Mouse (Mus musculus) thymus, postnatal 36 days (tissue): ENCODE results near the gene Zfp300.

Experiments
- DNase-seq, 2 experiments: peaks; one replicate each; pipeline ENCODE4 v3.0.0; 2022; ENCODE audit warnings: mixed read lengths in 2 of 2

Zfp300 gene

DNA sequence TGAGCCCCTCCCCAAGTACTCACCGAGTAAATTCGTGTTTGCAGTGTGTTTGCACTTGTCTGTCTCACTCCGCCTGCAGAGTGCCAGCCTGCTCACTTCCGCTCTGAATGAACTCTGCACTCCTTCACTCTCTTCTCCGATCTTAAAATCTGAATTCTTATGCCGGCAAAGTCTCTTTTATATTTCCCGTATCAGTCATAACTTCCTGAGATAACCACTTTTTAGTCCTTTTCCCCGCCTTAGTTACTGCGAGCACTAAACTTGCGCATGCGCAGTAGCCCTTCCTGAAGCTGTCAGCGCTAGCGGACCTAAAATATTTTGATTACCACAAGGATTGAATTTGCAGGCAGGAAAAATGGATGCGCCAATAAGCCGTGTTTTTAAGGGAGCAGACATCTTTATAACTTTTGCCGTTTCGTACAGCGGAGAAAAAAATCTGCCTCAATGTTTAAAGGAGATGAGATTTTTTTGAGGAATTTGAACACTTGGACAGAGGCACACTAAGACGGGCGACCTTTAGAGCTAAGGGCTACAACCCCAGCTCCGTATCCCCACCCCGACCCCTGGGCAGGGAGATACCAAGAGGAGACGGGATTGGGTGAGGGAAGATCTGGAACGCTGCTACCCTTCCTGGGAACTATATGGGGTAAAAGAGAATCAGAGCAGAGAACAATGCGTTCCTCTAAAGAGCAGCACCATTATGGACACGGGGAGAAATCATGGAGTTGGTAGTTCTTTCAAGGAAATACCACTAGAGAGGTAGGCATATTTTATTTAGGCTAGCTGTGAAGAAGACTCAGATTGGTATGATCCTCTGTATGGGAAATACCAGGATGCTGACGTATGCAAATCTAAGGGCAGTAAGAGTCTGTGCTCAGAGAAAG, at the start of gene Zfp300:
TSS of gene Zfp300 (minus strand) at position 545 of the 884 bp plus-strand sequence.
- peak; percentile 53 to 55 for DNase-seq

DNA sequence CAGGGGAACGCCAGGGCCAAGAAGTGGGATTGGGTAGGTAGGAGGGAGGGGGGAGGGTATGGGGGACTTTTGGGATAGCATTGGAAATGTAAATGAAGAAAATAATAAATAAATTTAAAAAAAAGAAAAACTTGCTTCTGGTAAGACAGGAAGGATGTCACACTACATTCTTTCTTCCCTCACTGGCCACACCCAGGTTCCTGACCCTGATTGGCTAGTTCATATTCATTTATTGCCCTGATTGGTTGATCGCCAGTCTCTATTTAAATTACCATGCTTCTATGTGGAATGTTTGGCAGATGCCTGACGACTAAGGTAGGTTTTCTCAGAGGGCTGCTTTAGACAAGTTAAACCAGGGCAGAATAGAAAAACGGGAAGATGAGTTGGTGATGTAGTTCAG, 26.2 kb upstream of the Zfp300 start, which contains the start of gene Ssxa1:
TSS of gene Ssxa1 (plus strand) at position 301 of the 400 bp plus-strand sequence.
- DNase-seq: no peak

- no peak for DNase-seq
Observed at GRCm38 (mm10) chrX:21089867-21090239, 526 bp upstream of the Zfp300 start.

GRCm38 (mm10) chrX:21088645-21088982, 713 bp downstream of the Zfp300 start:
- no peak for DNase-seq

DNA sequence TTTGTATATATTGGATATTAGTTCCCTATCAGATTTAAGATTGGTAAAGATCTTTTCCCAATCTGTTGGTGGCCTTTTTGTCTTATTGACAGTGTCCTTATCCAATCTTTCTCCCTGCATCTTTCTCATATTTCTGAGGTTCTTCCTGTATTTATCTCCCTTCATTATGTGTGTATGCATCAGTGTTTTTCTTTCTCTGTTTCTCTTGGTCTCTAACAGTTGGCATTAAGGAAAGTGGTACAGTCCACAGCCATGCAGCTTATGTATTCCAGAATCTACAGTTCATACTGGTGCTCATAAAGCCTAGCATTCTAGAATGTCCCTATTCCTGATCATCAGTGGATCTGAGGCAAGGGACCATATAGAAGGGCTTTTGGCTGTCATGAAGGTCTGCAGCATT, 21.2 kb downstream of the Zfp300 start, which contains the start of gene Spaca5:
TSS of gene Spaca5 (plus strand) at position 301 of the 400 bp plus-strand sequence.
- no peak for DNase-seq

- DNase-seq: no peak
Observed at GRCm38 (mm10) chrX:21062544-21062890, 26.8 kb downstream of the Zfp300 start.

GRCm38 (mm10) chrX:21061866-21062543, 27.3 kb downstream of the Zfp300 start, which contains the start of gene Zfp182:
TSS of gene Zfp182 (minus strand) at chrX:21062316.
- peak; percentile 67 to 78 for DNase-seq

DNA sequence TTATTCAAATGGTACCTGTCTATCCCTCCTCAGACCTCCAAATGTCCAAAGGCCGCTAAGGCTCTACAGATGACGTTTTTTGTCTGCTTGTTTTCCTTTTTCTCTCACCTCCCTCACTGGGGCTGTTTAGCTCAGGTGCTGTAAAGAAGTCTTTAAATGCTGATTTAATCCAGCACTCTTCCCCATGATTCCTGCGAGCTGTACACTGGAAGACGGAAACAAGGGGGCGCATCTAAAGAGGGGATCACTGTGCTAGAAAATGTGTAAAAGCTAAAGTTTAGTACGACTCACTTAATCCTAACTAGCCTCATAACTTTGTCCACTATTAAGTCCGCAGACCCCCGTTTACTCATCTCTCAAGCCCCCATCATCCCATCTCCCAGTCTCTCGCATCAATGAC, 27.9 kb downstream of the Zfp300 start:
- DNase-seq: no peak
